Mouse (Mus musculus) cerebellum, adult 11-12 months (tissue): Measurements from ENCODE around the gene Ripply2.

Experiments used
- DNase-seq: peaks from one replicate; pipeline ENCODE4 v3.0.0; 2022

Gene Ripply2

DNA sequence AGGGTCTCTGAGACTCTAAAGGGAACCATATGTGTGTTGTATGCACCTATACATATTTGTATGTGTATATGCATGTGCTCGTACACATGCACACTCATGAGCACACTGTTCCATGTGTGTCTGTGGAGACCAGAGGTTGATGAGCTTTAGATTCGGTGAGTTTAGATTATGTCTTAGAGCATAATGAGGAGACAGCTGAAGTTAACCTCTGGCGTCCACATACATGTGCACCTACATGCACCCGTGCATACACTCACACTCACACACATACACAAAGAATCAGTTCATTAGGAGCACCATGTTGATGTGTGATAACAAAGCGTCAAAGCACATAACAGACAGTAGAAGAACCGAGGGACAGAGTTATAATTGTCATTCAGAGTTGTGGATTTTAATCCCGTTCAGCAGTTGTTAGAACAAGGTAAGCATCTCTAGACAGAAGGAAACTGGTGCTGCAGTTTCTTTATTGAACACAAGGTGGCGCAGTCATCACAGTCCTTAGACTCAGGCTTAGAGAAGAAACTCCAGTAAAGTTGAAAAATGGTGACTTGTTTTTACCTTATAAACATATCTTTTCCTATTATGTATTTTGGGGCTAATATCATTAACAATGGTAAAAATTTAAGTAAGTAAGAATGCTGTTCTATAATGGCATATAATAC is 12.2 kb downstream of the Ripply2 start:
- no peak for DNase-seq

DNA sequence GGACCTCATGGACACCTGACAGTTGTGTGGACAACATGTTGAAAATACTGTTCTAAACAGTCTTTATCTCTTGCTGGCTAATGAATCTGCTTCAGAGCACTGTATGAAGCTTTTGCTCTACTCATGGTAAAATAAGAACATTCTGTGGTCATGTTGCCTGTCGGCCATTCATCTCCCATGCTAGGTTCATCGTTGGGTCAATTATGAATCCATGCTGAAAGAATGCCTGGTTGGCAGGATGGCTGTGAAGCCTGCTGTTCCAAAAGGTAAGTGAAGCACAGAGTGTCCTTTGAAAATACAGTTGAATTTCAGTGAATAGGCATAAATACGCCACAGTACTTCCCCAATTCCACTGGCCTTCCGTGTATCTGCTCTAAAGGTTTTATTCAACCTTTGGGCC is 16.9 kb downstream of the Ripply2 start:
- DNase-seq: no peak

GRCm38 (mm10) chr9:87034831-87035580 is 19.7 kb downstream of the Ripply2 start:
- DNase-seq: no peak

GRCm38 (mm10) chr9:87049425-87049824 is 34.1 kb downstream of the Ripply2 start:
- no peak for DNase-seq

DNA sequence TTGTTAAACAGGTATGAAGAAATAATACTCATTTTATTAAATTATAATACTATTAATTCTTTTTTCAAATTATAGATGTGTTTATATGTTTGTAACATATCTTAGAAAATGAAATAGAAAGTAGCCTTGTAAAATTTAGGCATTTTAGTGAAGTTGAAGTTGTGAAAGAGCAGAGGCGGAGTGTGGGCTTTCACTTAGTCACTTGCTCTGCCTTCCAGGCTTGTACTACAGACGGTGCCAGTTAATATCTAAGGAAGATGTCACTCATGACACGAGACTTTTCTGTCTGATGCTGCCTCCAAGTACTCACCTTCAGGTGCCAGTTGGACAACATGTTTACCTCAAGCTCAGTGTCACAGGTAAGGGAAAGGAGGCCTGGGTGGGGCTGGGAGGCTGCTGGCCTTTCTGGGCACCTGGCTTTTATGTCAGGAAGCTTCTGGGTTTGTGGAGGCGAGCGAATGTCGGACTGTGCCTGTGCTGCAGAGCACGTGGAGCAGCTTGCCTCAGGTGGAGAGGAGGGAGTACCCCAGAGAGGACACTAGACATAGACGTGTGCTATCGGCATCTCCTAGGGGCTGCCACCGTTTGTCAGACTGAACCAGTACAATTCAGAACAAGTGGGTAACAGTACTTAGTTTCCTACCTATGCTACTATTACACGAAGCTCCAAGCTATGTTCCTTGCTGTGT is 40.4 kb downstream of the Ripply2 start:
- DNase-seq: no peak

- DNase-seq: no peak
These were observed 47.0 kb downstream of the Ripply2 start for GRCm38 (mm10) chr9:87062337-87062736.

DNA sequence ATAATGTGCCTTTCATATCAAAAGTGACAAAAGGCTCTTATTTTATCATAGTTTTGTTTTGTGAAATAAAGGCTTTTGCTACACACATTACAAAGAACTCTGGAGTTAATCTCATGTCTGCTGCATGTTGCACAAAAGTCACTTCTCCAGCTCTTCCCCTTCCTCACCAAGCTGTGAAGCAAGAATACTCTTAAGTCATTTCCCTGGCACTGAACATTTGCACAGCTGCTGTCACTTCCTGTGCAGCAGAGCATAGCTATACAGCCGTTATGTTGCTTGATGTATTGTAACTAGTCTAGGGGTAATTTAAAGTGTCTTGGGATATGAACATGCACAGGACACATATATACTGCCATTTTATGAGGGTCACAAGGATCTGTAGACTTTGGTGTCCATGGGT is 52.8 kb downstream of the Ripply2 start:
- no peak for DNase-seq
